Mouse (Mus musculus) heart, embryonic 15.5 days (tissue): ENCODE data around the gene Slc25a19. TPM values are rescaled to one million over a fixed set of nuclear protein-coding genes. Genes with fewer than 3 reads are reported as not detected.

ENCODE experiments used
- ATAC-seq: fragments of 200-750 bp; cut with Nextera tagmentation; replicated peaks from 2 replicates; pipeline ENCODE4 v1.8.0; 2017; ENCODE audit warnings: low read depth, moderate TSS enrichment; ENCODE audit not compliant: insufficient number of reproducible peaks, insufficient read depth, low FRiP score
- H3K27ac ChIP-seq: fragments of 300-500 bp; sonication (generic); 2 replicates; pipeline ENCODE4 v1.5.1; 2015; ENCODE audit warnings: mild to moderate bottlenecking, inconsistent platforms
- H3K27me3 ChIP-seq: fragments of 300-500 bp; sonication (generic); 2 replicates; pipeline ENCODE4 v1.6.1; 2015; ENCODE audit warnings: inconsistent platforms
- H3K36me3 ChIP-seq: fragments of 300-500 bp; sonication (generic); 2 replicates; pipeline ENCODE4 v1.6.1; 2015; ENCODE audit warnings: mild to moderate bottlenecking, inconsistent platforms
- H3K4me1 ChIP-seq: fragments of 300-500 bp; sonication (generic); replicated peaks from 2 replicates; pipeline ENCODE4 v1.6.1; 2015; ENCODE audit warnings: inconsistent platforms
- H3K4me2 ChIP-seq: fragments of 300-500 bp; sonication (generic); 2 replicates; pipeline ENCODE4 v1.6.1; 2015; ENCODE audit warnings: inconsistent platforms, mild to moderate bottlenecking, moderate library complexity
- H3K4me3 ChIP-seq: fragments of 300-500 bp; sonication (generic); 2 replicates; pipeline ENCODE4 v1.5.1; 2015; ENCODE audit warnings: mild to moderate bottlenecking, inconsistent platforms
- H3K9ac ChIP-seq: fragments of 300-500 bp; sonication (generic); 2 replicates; pipeline ENCODE4 v1.6.1; 2015; ENCODE audit warnings: mild to moderate bottlenecking, inconsistent platforms
- H3K9me3 ChIP-seq: fragments of 300-500 bp; sonication (generic); replicated peaks from 2 replicates; pipeline ENCODE4 v1.6.1; 2016; ENCODE audit warnings: inconsistent platforms
- WGBS: fragments of 180-500 bp; shearing (Covaris S2); methylation state at CpG from one replicate; pipeline ENCODE4 v1.1.7; 2015; ENCODE audit warnings: mixed read lengths; 5-methylcytosine and 5-hydroxymethylcytosine counted together
- polyA plus RNA-seq: library from polyadenylated mRNA; unstranded; fragments of >200 nt; fragmentation: Nextera tagmentation; extraction: Ambion mirVana; gene quantifications from 2 replicates; pipeline ENCODE4 v1.2.1, GENCODE M21; 2015

Slc25a19 gene
- polyA plus RNA-seq, 1 experiment from 2014 or later, result 47.7 TPM

DNA sequence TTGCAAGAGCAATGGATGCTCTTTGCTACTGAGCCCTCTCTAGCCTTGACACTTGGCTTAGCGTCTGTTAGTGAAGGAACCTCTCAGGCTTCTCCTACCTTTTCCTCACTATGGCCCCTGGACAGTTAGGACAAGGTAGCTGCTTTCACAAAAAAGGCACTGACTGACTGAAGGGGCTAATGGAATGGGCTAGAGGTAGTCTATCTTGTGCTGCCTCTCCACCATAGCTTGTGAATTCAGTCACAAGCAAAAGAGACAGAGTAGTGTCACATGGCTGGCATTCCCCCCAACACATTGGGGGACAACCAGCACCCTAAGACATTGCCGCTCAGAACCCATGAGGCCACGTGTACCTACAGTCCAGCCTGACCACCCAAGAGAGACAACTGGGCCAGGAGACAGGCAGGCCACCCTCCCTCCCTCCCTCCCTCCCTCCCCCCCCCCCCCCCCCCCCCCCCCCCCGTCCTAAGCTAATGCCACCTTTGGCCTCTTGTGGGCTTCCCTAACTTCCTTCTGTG is 12.3 kb upstream of the Slc25a19 start:
- Histone ChIP-seq H3K9me3 (no peaks in the 10 kb centered on the region), H3K4me3 (no peak overlapping the region), H3K4me2 (no peak overlapping the region), H3K9ac (no peak overlapping the region), H3K36me3 (peaks cover 14% of the 10 kb centered on the region; the same call in 1 of the 2 replicates), H3K4me1 (peaks cover 9% of the 10 kb centered on the region; the same call in 1 of the 2 replicates), H3K27ac (no peak overlapping the region), H3K27me3 (no peaks in the 10 kb centered on the region)
- ATAC-seq, result no peak
- WGBS, result 78% methylated on average over 3 of the region's 4 CpGs

DNA sequence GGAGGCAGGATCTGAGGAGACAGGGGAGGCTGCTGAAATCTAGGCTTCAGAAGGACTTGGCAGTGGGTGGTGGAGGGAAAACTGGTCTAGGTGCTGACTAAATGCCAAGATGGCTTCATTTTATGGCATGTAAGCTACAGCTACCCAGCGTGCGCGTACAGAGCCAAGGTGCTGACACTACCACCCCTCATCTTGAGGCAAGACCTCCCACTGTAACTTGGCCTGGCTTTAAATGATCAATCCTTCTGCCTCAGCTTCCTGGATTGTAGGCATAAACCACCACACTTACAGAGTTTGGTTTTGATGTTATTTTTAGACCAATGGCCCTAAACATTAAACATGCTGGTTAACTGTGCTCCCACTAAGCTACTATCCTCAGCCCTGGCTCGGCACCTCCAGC is 11.4 kb upstream of the Slc25a19 start:
- no peak for ATAC-seq
- no peak overlapping the region for H3K9ac ChIP-seq
- no peak overlapping the region for H3K27ac ChIP-seq
- WGBS, result 65% methylated on average over 4 of the region's 4 CpGs
- no peaks in the 10 kb centered on the region for H3K9me3 ChIP-seq
- no peaks in the 10 kb centered on the region for H3K27me3 ChIP-seq
- H3K4me2 ChIP-seq, result no peak overlapping the region
- no peak overlapping the region for H3K4me3 ChIP-seq
- peaks cover 9% of the 10 kb centered on the region; the same call in 1 of the 2 replicates for H3K4me1 ChIP-seq
- H3K36me3 ChIP-seq, result peaks cover 8% of the 10 kb centered on the region; the same call in 1 of the 2 replicates

DNA sequence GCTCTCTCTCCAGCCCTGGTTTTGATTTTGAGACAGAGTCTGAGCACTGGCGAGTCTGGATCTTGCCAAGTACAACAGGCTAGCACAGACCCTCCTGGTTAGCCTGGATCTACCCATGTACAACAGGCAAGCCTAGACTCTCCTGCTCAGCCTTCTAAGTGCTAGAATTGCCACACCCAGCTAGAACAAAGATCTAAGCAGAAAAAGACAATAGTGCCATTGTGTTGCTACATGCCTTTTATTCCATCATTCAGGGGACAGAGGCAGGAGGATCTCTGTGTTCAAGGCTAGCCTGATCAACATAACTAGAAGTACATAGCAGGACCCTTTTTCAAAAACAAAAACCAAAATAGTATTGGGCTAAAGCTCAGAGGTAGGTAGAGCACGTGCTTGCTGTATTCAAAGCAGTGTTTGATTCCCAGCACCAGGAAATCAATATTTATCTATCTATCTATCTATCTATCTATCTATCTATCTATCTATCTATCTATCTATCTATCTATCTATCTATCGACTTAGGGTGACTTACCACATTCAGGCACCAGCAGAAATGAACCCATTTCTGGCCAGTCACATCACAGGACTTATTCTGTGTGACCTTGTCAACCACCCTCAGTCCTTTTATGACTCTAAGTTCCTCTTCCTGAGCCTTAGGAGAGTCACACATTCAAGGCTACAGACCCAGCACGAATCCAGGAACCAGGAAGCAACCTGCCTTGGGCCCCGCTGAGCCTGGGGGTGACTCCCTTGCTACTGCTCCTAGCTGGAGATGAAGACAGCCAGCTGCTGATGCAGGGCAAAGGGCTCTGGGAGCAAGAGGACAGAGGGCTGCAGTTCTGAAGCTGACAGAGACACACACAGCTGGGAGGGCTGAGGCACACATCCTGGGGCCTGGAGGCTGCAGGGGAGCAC is 10.7 kb upstream of the Slc25a19 start:
- Histone ChIP-seq H3K4me2 (no peak overlapping the region), H3K4me3 (no peak overlapping the region), H3K9ac (no peak overlapping the region), H3K36me3 (peaks cover 6% of the 10 kb centered on the region; the same call in 1 of the 2 replicates), H3K27me3 (no peaks in the 10 kb centered on the region), H3K9me3 (no peaks in the 10 kb centered on the region), H3K4me1 (peaks cover 9% of the 10 kb centered on the region; the same call in 1 of the 2 replicates), H3K27ac (no peak overlapping the region)
- 69% methylated on average over 5 of the region's 5 CpGs for WGBS
- no peak for ATAC-seq

DNA sequence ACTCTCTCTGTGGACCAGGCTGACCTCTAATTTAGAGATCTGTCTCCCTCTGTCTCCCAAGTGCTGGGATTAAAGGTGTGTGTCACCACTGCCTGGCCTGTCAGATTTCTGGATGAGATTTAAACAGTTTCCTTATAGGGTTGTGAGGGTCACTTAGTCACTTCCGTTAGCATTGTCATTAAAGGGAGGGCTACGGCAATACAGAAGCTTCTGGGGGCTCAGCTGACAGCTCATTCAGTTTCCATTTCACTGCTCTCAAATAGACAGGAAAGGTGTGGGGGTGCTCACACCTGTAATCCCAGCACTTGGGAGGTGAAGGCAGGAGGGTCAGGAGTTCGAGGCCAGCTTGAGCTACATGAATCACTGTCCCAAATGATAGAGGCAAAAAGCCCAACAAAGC is 8.9 kb upstream of the Slc25a19 start:
- H3K9me3 ChIP-seq, result no peaks in the 10 kb centered on the region
- no peak overlapping the region for H3K4me3 ChIP-seq
- 80% methylated on average over 3 of the region's 3 CpGs for WGBS
- H3K9ac ChIP-seq, result no peak overlapping the region
- H3K36me3 ChIP-seq, result no peaks in the 10 kb centered on the region
- no peak overlapping the region for H3K4me2 ChIP-seq
- H3K27ac ChIP-seq, result no peak overlapping the region
- ATAC-seq, result no peak
- H3K27me3 ChIP-seq, result no peaks in the 10 kb centered on the region
- peaks cover 9% of the 10 kb centered on the region; the same call in 1 of the 2 replicates for H3K4me1 ChIP-seq

DNA sequence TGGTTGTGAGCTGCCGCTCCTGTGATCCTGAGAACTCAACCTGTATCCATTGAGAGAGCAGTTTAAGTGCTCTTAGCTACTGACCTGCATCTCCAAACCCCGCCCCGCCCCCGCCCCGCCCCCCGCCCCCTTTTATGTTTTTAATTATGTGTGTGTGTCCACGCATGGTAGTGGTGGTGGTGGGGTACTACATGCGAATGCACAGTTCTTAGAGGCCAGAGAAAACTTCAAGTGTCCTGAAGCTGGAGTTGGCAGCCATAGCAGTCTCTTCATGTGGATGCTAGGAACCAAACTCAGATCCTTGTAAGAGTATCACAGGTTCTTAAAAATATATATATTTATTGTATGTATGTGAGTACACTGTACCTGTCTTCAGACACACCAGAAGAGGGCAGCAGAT is 7.4 kb upstream of the Slc25a19 start:
- H3K4me3 ChIP-seq, result no peak overlapping the region
- no peak overlapping the region for H3K9ac ChIP-seq
- H3K4me2 ChIP-seq, result no peak overlapping the region
- no peaks in the 10 kb centered on the region for H3K9me3 ChIP-seq
- H3K4me1 ChIP-seq, result peaks cover 6% of the 10 kb centered on the region
- no peaks in the 10 kb centered on the region for H3K27me3 ChIP-seq
- 71% methylated on average over 8 of the region's 8 CpGs for WGBS
- H3K36me3 ChIP-seq, result no peaks in the 10 kb centered on the region
- H3K27ac ChIP-seq, result no peak overlapping the region
- ATAC-seq, result no peak

DNA sequence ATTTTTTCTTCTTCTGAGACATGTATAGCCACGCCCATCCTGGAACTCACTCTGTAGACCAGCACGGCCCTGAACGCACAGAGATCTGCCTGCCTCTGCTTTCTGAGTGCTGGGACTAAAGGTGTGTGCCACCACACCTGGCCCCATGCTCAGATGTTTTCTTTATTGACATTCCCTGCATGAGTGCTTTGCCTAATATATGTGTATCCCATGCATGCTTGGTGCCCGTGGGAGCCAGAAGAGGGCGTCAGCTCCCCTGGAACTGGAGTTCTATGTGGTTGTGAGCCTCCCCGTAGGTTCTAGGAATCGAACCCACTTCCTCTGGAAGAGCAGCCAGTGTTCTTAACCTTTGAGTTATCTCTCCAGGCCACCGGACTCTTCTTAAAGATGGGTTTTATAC is 6.9 kb upstream of the Slc25a19 start:
- Histone ChIP-seq H3K4me1 (peaks cover 6% of the 10 kb centered on the region), H3K4me2 (no peak overlapping the region), H3K27ac (no peak overlapping the region), H3K27me3 (no peaks in the 10 kb centered on the region), H3K9ac (no peak overlapping the region), H3K36me3 (no peaks in the 10 kb centered on the region), H3K9me3 (no peaks in the 10 kb centered on the region), H3K4me3 (no peak overlapping the region)
- WGBS, result 88% methylated on average over 8 of the region's 8 CpGs
- no peak for ATAC-seq

DNA sequence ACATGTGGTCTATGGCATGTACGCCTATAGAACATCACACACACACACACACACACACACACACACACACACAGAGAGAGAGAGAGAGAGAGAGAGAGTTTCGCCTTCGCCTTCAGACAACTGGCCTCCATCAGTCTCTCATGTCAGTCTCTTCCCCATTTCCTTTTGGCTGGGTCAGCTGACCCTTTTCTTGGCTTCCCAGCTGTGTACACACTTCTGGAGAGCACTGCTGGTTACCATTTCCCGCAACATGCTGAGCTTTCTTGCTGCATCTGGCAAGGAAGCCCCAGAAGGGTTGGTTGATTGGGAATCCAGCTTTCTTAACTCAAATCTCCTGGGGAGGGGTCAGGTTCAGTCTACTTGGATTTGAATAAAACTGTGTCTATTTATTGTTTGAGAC is 6.0 kb upstream of the Slc25a19 start:
- Histone ChIP-seq H3K36me3 (no peaks in the 10 kb centered on the region), H3K4me3 (no peak overlapping the region), H3K9ac (no peak overlapping the region), H3K9me3 (no peaks in the 10 kb centered on the region), H3K4me1 (peaks cover 1% of the 10 kb centered on the region), H3K4me2 (no peak overlapping the region), H3K27me3 (no peaks in the 10 kb centered on the region), H3K27ac (no peak overlapping the region)
- WGBS, result 41% methylated on average over 1 of the region's 4 CpGs
- no peak for ATAC-seq

DNA sequence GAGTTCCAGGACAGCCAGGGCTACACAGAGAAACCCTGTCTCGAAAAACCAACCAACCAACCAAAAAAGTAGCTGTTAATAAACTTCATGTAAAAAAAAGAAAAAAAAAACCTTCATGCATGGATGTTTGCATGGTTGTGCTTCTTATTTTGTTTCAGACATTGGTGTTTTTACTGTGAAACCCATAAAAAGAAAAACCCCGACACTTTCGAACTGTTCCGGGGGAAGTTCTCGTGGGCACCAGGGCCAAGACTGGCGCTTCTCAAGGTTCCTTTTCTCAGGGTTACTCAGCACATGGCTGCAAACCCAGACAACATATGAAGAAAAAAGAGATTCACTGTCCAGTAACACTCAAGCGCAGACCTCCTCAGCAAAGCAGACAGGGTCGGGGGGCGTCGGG is 4.8 kb upstream of the Slc25a19 start:
- Histone ChIP-seq H3K4me2 (no peak overlapping the region), H3K36me3 (no peaks in the 10 kb centered on the region), H3K9me3 (no peaks in the 10 kb centered on the region), H3K27me3 (no peaks in the 10 kb centered on the region), H3K9ac (no peak overlapping the region), H3K4me3 (no peak overlapping the region), H3K27ac (no peak overlapping the region), H3K4me1 (peaks cover 2% of the 10 kb centered on the region; the same call in 1 of the 2 replicates)
- no peak for ATAC-seq
- 82% methylated on average over 10 of the region's 10 CpGs for WGBS

DNA sequence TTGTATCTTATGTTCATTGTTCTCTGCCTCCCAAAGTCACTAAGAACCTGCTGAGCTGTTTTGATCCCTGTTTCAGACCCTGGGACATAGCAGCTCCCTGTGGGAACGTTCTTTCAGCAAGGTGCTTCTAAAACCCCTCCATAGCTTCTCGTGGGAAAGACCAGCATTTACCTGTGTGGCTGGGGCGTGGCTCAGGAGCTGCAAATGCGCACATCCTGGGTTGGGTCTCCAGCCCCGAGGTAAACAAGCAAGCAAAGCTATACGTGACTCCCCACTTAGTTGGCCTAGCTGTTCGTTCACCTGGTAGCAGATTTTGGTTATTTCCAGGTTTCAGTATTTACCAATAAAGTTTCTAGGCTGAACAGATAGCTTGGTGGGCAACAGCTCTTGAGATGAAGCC is 4.2 kb upstream of the Slc25a19 start:
- no peaks in the 10 kb centered on the region for H3K36me3 ChIP-seq
- no peaks in the 10 kb centered on the region for H3K27me3 ChIP-seq
- WGBS, result 65% methylated on average over 7 of the region's 7 CpGs
- H3K4me1 ChIP-seq, result peaks cover 6% of the 10 kb centered on the region
- no peak for ATAC-seq
- H3K9ac ChIP-seq, result no peak overlapping the region
- H3K27ac ChIP-seq, result no peak overlapping the region
- H3K4me2 ChIP-seq, result no peak overlapping the region
- H3K4me3 ChIP-seq, result no peak overlapping the region
- H3K9me3 ChIP-seq, result no peaks in the 10 kb centered on the region

DNA sequence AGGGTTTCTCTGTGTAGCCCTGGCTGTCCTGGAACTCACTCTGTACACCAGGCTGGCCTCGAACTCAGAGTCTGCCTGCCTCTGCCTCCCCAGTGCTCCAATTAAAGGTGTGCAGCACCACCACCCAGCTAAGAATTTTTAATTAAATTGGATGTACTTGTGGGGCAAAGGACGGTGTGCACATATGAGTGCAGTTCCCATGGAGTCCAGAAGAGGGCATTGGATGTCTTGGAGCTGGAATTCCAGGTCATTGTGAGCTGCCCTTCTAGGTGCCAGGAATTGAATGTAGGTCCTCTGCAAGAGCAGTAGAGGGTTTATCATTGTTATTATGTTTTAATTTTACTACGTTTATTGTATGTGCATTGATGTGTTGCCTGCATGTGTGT is 3.4 kb upstream of the Slc25a19 start:
- Histone ChIP-seq H3K36me3 (no peaks in the 10 kb centered on the region), H3K27ac (no peak overlapping the region), H3K9me3 (no peaks in the 10 kb centered on the region), H3K4me2 (peak overlapping the region; percentile 3; the same call in 1 of the 2 replicates), H3K9ac (no peak overlapping the region), H3K4me3 (no peak overlapping the region), H3K27me3 (no peaks in the 10 kb centered on the region), H3K4me1 (peaks cover 11% of the 10 kb centered on the region)
- 21% methylated on average over 3 of the region's 3 CpGs for WGBS
- no peak for ATAC-seq

DNA sequence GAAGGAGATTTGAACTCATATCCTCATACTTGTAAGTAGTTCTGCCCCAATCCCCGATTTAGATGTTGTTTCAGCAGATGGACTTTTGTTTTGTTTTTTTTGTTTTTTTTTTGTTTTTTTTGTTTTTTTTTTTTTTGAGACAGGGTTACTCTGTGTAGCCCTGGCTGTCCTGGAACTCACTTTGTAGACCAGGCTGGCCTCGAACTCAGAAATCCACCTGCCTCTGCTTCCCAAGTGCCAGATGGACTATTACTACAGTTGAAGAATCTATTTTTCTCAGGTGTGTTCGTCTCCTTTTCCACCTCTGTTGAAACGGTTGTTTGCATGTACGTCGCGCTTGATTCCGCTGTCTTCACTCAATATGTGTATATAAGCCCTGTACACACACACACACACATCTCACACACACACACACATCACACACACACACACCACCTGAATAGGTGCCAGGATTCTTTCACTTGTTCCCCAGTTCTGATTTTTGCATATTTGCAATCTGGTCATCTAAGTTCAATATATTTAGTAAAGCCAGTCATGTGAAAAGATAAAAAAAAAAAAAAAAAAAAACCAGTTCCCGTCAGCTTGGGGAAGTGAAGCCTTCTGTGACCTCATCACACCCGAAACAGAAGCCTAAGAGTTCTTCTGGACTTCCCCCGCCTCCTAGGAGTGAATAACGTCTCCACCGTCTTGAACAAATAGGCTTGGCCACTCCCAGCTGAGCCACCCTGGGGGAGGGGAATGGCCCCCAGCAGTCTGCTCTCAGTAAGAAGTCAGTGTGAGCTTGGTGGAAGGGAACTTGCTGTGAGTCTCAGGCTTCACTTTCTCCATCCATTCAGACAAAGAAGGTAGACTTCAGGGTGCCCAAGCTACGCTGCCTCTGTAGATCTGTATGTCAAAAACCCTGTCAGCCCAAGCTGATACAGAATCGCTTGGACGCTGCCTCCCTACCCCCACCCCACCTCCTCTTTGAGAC is 2.7 kb upstream of the Slc25a19 start:
- no peaks in the 10 kb centered on the region for H3K9me3 ChIP-seq
- H3K27me3 ChIP-seq, result no peaks in the 10 kb centered on the region
- H3K27ac ChIP-seq, result no peak overlapping the region
- no peaks in the 10 kb centered on the region for H3K36me3 ChIP-seq
- no peak overlapping the region for H3K9ac ChIP-seq
- WGBS, result 47% methylated on average over 16 of the region's 16 CpGs
- no peak for ATAC-seq
- peak overlapping the region; percentile 3; the same call in 1 of the 2 replicates for H3K4me2 ChIP-seq
- peaks cover 11% of the 10 kb centered on the region for H3K4me1 ChIP-seq
- no peak overlapping the region for H3K4me3 ChIP-seq
